Mouse (Mus musculus): ENCODE measurements at regions not wholly inside any gene's neighbourhood (a gene's known extent, or its start where the extent isn't known, plus 50 kb on each side); places are given as distances from the start of the nearest gene placed in this dataset.
"Not testable (repeated sequence)": the region's sequence is repeated elsewhere in the genome, so short reads cannot be mapped to it uniquely, and the experiment has no call there.

GRCm38 (mm10) chr16:86860828-86861227 is 493.2 kb upstream of the N6amt1 start:
- Histone ChIP-seq H3K36me3 (ENCODE audit: insufficient read depth, low read length) (no peaks in the 10 kb centered on the region), H3K4me3 (replicated peaks; ENCODE audit: low read length) (no peak overlapping the region), H3K9me3 (ENCODE audit: low read length) (no peaks in the 10 kb centered on the region), H3K27me3 (ENCODE audit: insufficient read depth, low read length) (no peaks in the 10 kb centered on the region), H3K4me1 (replicated peaks; ENCODE audit: low read depth, low read length) (no peaks in the 10 kb centered on the region)
- TF ChIP-seq POU5F1 (IDR thresholded peaks at IDR 0.05; ENCODE audit: borderline replicate concordance, low read length) (no peak), NANOG (IDR thresholded peaks at IDR 0.05; ENCODE audit: borderline replicate concordance, low read length) (no peak), CTCF (conservative IDR thresholded peaks at IDR 0.05; ENCODE audit: low read length) (no peak)

- TF ChIP-seq NANOG (IDR thresholded peaks at IDR 0.05; ENCODE audit: borderline replicate concordance, low read length), result no peak
- no peaks in the 10 kb centered on the region for H3K27me3 ChIP-seq (ENCODE audit: insufficient read depth, low read length)
Observed at GRCm38 (mm10) chr16:86855891-86856290, 498.1 kb upstream of the N6amt1 start.

GRCm38 (mm10) chr16:86855312-86855711 is 498.7 kb upstream of the N6amt1 start:
- H3K36me3 ChIP-seq (ENCODE audit: insufficient read depth, low read length), result no peaks in the 10 kb centered on the region
- H3K27me3 ChIP-seq (ENCODE audit: insufficient read depth, low read length), result no peaks in the 10 kb centered on the region
- H3K4me1 ChIP-seq (replicated peaks; ENCODE audit: low read depth, low read length), result no peaks in the 10 kb centered on the region
- H3K4me3 ChIP-seq (replicated peaks; ENCODE audit: low read length), result no peak overlapping the region
- no peak for TF ChIP-seq CTCF (conservative IDR thresholded peaks at IDR 0.05; ENCODE audit: low read length)
- H3K9me3 ChIP-seq (ENCODE audit: low read length), result no peaks in the 10 kb centered on the region

More at GRCm38 (mm10) chr16:86855891-86856290, 498.1 kb upstream of the N6amt1 start:
- no peaks in the 10 kb centered on the region for H3K9me3 ChIP-seq (ENCODE audit: low read length)
- H3K4me3 ChIP-seq (replicated peaks; ENCODE audit: low read length), result no peak overlapping the region
- H3K36me3 ChIP-seq (ENCODE audit: insufficient read depth, low read length), result no peaks in the 10 kb centered on the region
- H3K4me1 ChIP-seq (replicated peaks; ENCODE audit: low read depth, low read length), result no peaks in the 10 kb centered on the region

- no peak for TF ChIP-seq POU5F1 (IDR thresholded peaks at IDR 0.05; ENCODE audit: borderline replicate concordance, low read length)
- H3K27me3 ChIP-seq (ENCODE audit: insufficient read depth, low read length), result no peaks in the 10 kb centered on the region
- no peak overlapping the region for H3K4me3 ChIP-seq (replicated peaks; ENCODE audit: low read length)
- H3K36me3 ChIP-seq (ENCODE audit: insufficient read depth, low read length), result no peaks in the 10 kb centered on the region
- no peaks in the 10 kb centered on the region for H3K4me1 ChIP-seq (replicated peaks; ENCODE audit: low read depth, low read length)
- no peaks in the 10 kb centered on the region for H3K9me3 ChIP-seq (ENCODE audit: low read length)
Observed at GRCm38 (mm10) chr16:86853398-86853797, 500.6 kb upstream of the N6amt1 start.

GRCm38 (mm10) chr16:86838457-86839337 is 515.3 kb upstream of the N6amt1 start:
- TF ChIP-seq NANOG (IDR thresholded peaks at IDR 0.05; ENCODE audit: borderline replicate concordance, low read length) (no peak), POU5F1 (IDR thresholded peaks at IDR 0.05; ENCODE audit: borderline replicate concordance, low read length) (no peak), CTCF (conservative IDR thresholded peaks at IDR 0.05; ENCODE audit: low read length) (no peak)
- no peaks in the 10 kb centered on the region for H3K36me3 ChIP-seq (ENCODE audit: insufficient read depth, low read length)
- no peaks in the 10 kb centered on the region for H3K4me1 ChIP-seq (replicated peaks; ENCODE audit: low read depth, low read length)
- no peaks in the 10 kb centered on the region for H3K9me3 ChIP-seq (ENCODE audit: low read length)
- no peak overlapping the region for H3K4me3 ChIP-seq (replicated peaks; ENCODE audit: low read length)
- no peaks in the 10 kb centered on the region for H3K27me3 ChIP-seq (ENCODE audit: insufficient read depth, low read length)

- H3K36me3 ChIP-seq (ENCODE audit: insufficient read depth, low read length), result no peaks in the 10 kb centered on the region
Observed at GRCm38 (mm10) chr16:86827645-86828044, 526.3 kb upstream of the N6amt1 start.

DNA sequence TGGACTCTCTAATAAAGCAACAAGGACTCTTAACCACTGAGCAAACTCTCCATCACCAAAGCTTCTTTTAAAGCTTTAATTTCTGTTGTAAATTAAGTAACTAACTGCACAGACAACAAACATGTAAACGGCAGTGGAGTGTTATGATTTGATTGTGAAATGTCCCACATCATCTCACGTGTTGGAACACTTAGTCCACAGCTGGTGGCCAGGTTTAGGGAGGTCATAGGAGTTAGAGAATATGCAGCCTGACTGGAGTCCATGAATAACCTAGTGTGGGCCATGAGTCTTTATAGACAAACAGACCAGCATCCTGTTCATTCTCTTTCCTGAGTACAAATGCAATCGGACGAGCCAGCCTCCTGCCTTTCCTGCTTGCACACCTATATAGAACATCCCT is 527.3 kb upstream of the N6amt1 start:
- TF ChIP-seq CTCF (conservative IDR thresholded peaks at IDR 0.05; ENCODE audit: low read length), result no peak
- TF ChIP-seq NANOG (IDR thresholded peaks at IDR 0.05; ENCODE audit: borderline replicate concordance, low read length), result no peak
- TF ChIP-seq POU5F1 (IDR thresholded peaks at IDR 0.05; ENCODE audit: borderline replicate concordance, low read length), result no peak
- Histone ChIP-seq H3K4me1 (replicated peaks; ENCODE audit: low read depth, low read length) (no peaks in the 10 kb centered on the region), H3K4me3 (replicated peaks; ENCODE audit: low read length) (no peak overlapping the region), H3K27me3 (ENCODE audit: insufficient read depth, low read length) (no peaks in the 10 kb centered on the region), H3K9me3 (ENCODE audit: low read length) (no peaks in the 10 kb centered on the region), H3K36me3 (ENCODE audit: insufficient read depth, low read length) (no peaks in the 10 kb centered on the region)

More at GRCm38 (mm10) chr16:86827645-86828044, 526.3 kb upstream of the N6amt1 start:
- Histone ChIP-seq H3K27me3 (ENCODE audit: insufficient read depth, low read length) (no peaks in the 10 kb centered on the region), H3K4me3 (replicated peaks; ENCODE audit: low read length) (no peak overlapping the region), H3K9me3 (ENCODE audit: low read length) (no peaks in the 10 kb centered on the region), H3K4me1 (replicated peaks; ENCODE audit: low read depth, low read length) (no peaks in the 10 kb centered on the region)
- TF ChIP-seq CTCF (conservative IDR thresholded peaks at IDR 0.05; ENCODE audit: low read length) (no peak), POU5F1 (IDR thresholded peaks at IDR 0.05; ENCODE audit: borderline replicate concordance, low read length) (no peak), NANOG (IDR thresholded peaks at IDR 0.05; ENCODE audit: borderline replicate concordance, low read length) (no peak)

DNA sequence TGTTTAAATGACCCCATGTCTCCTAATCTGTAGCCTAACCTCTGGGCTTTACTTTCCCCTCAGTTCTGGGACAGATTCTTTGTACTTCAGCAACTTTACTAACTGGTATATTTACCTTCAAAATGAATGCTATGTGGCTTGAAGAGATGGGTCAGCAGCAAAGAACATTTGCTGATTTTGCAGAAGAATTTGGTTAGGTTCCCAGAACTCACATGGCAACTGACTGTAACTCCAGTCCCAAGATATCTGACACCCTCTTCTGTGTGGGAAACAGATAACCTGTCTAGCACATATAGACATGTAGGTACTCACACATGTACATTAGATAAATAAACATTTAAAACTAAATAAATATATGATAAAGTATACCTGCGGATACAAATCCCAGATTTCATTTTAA is 530.5 kb upstream of the N6amt1 start:
- Histone ChIP-seq H3K4me1 (replicated peaks; ENCODE audit: low read depth, low read length) (no peaks in the 10 kb centered on the region), H3K9me3 (ENCODE audit: low read length) (no peaks in the 10 kb centered on the region), H3K27me3 (ENCODE audit: insufficient read depth, low read length) (no peaks in the 10 kb centered on the region), H3K4me3 (replicated peaks; ENCODE audit: low read length) (no peak overlapping the region), H3K36me3 (ENCODE audit: insufficient read depth, low read length) (no peaks in the 10 kb centered on the region)
- TF ChIP-seq POU5F1 (IDR thresholded peaks at IDR 0.05; ENCODE audit: borderline replicate concordance, low read length), result no peak
- TF ChIP-seq NANOG (IDR thresholded peaks at IDR 0.05; ENCODE audit: borderline replicate concordance, low read length), result no peak
- TF ChIP-seq CTCF (conservative IDR thresholded peaks at IDR 0.05; ENCODE audit: low read length), result no peak

DNA sequence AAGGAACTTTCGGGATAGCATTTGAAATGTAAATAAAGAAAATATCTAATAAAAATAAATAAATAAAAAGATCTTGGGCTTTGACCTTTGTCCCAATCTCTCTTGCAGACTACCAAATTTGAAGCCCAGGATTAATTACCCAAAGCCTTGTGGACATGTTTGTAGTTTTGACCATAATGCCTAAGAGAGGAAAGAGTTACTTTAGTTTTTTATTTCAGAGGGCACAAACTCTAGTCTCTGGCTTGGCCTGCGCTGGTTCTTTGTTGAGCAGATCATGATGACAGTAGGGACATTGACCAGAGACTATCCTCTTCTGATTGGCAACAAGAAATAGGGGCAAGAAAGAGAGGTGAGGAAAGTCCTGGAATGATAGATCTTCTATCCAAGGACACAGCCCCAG is 532.4 kb upstream of the N6amt1 start:
- H3K9me3 ChIP-seq (ENCODE audit: low read length), result no peaks in the 10 kb centered on the region
- TF ChIP-seq NANOG (IDR thresholded peaks at IDR 0.05; ENCODE audit: borderline replicate concordance, low read length) (no peak), CTCF (conservative IDR thresholded peaks at IDR 0.05; ENCODE audit: low read length) (no peak), POU5F1 (IDR thresholded peaks at IDR 0.05; ENCODE audit: borderline replicate concordance, low read length) (no peak)
- H3K4me1 ChIP-seq (replicated peaks; ENCODE audit: low read depth, low read length), result no peaks in the 10 kb centered on the region
- no peaks in the 10 kb centered on the region for H3K27me3 ChIP-seq (ENCODE audit: insufficient read depth, low read length)
- no peak overlapping the region for H3K4me3 ChIP-seq (replicated peaks; ENCODE audit: low read length)
- H3K36me3 ChIP-seq (ENCODE audit: insufficient read depth, low read length), result no peaks in the 10 kb centered on the region

DNA sequence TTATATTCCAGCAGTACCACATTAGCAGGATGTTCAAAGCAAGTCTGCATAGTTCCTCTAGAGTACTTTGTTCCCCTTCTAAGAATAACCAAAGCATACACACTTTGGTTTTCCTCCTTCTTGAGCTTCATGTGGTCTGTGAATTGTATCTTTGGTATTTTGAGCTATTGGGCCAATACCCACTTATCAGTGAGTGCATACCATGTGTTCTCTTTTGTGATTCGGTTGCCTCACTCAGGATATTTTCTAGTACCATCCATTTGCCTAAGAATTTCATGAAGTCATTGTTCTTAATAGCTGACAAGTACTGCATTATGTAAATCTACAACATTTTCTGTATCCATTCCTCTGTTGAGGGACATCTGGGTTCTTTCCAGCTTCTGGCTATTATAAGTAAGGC is 535.3 kb upstream of the N6amt1 start:
- not testable (repeated sequence) for H3K4me1 ChIP-seq (replicated peaks; ENCODE audit: low read depth, low read length); H3K9me3 ChIP-seq (ENCODE audit: low read length); H3K27me3 ChIP-seq (ENCODE audit: insufficient read depth, low read length); H3K4me3 ChIP-seq (replicated peaks; ENCODE audit: low read length); H3K36me3 ChIP-seq (ENCODE audit: insufficient read depth, low read length)

Data from E14TG2a.4 (cell line).